Mouse (Mus musculus) neural tube, embryonic 13.5 days (tissue): ENCODE results near the gene 9430015G10Rik. TPM values are rescaled to one million over a fixed set of nuclear protein-coding genes. Genes with fewer than 3 reads are reported as not detected.

Experiments
- ATAC-seq: fragments of 200-750 bp; cut with Nextera tagmentation; 2 replicates; pipeline ENCODE4 v1.8.0; 2017; ENCODE audit warnings: low read depth, mild to moderate bottlenecking, moderate TSS enrichment, moderate library complexity
- H3K27ac ChIP-seq: fragments of 300-500 bp; sonication (generic); replicated peaks from 2 replicates; pipeline ENCODE4 v1.5.1; 2015; ENCODE audit warnings: moderate library complexity, mild to moderate bottlenecking, inconsistent platforms
- H3K27me3 ChIP-seq: fragments of 300-500 bp; sonication (generic); 2 replicates; pipeline ENCODE4 v1.6.1; 2015; ENCODE audit warnings: mild to moderate bottlenecking, inconsistent platforms
- H3K36me3 ChIP-seq: fragments of 300-500 bp; sonication (generic); 2 replicates; pipeline ENCODE4 v1.6.1; 2015; ENCODE audit warnings: mild to moderate bottlenecking, inconsistent platforms
- H3K4me1 ChIP-seq: fragments of 300-500 bp; sonication (generic); replicated peaks from 2 replicates; pipeline ENCODE4 v1.6.1; 2015; ENCODE audit warnings: inconsistent platforms
- H3K4me2 ChIP-seq: fragments of 300-500 bp; sonication (generic); 2 replicates; pipeline ENCODE4 v1.6.1; 2015; ENCODE audit warnings: inconsistent platforms, mild to moderate bottlenecking, moderate library complexity
- H3K4me3 ChIP-seq: fragments of 300-500 bp; sonication (generic); 2 replicates; pipeline ENCODE4 v1.5.1; 2015; ENCODE audit warnings: mild to moderate bottlenecking, inconsistent platforms
- H3K9ac ChIP-seq: fragments of 300-500 bp; sonication (generic); 2 replicates; pipeline ENCODE4 v1.6.1; 2015; ENCODE audit warnings: moderate library complexity, mild to moderate bottlenecking, inconsistent platforms
- H3K9me3 ChIP-seq: fragments of 300-500 bp; sonication (generic); 2 replicates; pipeline ENCODE4 v1.6.1; 2016; ENCODE audit warnings: inconsistent platforms
- WGBS: fragments of 180-500 bp; shearing (Covaris S2); methylation state at CpG from one replicate; pipeline ENCODE4 v1.1.7; 2015; 5-methylcytosine and 5-hydroxymethylcytosine counted together
- polyA plus RNA-seq: library from polyadenylated mRNA; unstranded; fragments of >200 nt; fragmentation: Nextera tagmentation; extraction: Ambion mirVana; gene quantifications from 2 replicates; pipeline ENCODE4 v1.2.1, GENCODE M21; 2015

Gene 9430015G10Rik
- polyA plus RNA-seq, result 25.0 and 27.7 TPM in 2 replicates

GRCm38 (mm10) chr4:156109570-156110331 lies at the start of gene 9430015G10Rik:
Gene 9430015G10Rik (plus strand): TSS chr4:156109982.
- ATAC-seq, result peak; percentile 99
- H3K4me3 ChIP-seq, result peak within 1 kb of the TSS; percentile 80
- H3K9me3 ChIP-seq, result no peaks in the 10 kb centered on the region
- H3K27me3 ChIP-seq, result no peaks in the 10 kb centered on the region
- peak within 1 kb of the TSS; percentile 89 for H3K9ac ChIP-seq
- H3K4me1 ChIP-seq, result peaks cover 11% of the 10 kb centered on the region
- peak within 1 kb of the TSS; percentile 74 for H3K4me2 ChIP-seq
- H3K36me3 ChIP-seq, result no peaks in the 10 kb centered on the region
- under 1% methylated on average over 60 of the region's 60 CpGs for WGBS
- H3K27ac ChIP-seq, result peak within 1 kb of the TSS; percentile 89

- ATAC-seq, result no peak
- H3K27me3 ChIP-seq, result no peaks in the 10 kb centered on the region
These were observed 45.8 kb upstream of the 9430015G10Rik start for GRCm38 (mm10) chr4:156063861-156064509.

GRCm38 (mm10) chr4:156064510-156064897 lies 45.3 kb upstream of the 9430015G10Rik start:
- ATAC-seq, result no peak
- H3K36me3 ChIP-seq, result no peaks in the 10 kb centered on the region
- no peak overlapping the region for H3K27ac ChIP-seq
- H3K9me3 ChIP-seq, result no peaks in the 10 kb centered on the region
- H3K27me3 ChIP-seq, result no peaks in the 10 kb centered on the region
- peaks cover 9% of the 10 kb centered on the region for H3K4me1 ChIP-seq
- no peak overlapping the region for H3K9ac ChIP-seq
- no peak overlapping the region for H3K4me2 ChIP-seq
- 85% methylated on average over 9 of the region's 9 CpGs for WGBS
- no peak overlapping the region for H3K4me3 ChIP-seq

More at GRCm38 (mm10) chr4:156063861-156064509, 45.8 kb upstream of the 9430015G10Rik start:
- no peak overlapping the region for H3K4me2 ChIP-seq
- 3% methylated on average over 4 of the region's 4 CpGs for WGBS
- no peak overlapping the region for H3K27ac ChIP-seq
- peaks cover 9% of the 10 kb centered on the region for H3K4me1 ChIP-seq
- no peaks in the 10 kb centered on the region for H3K9me3 ChIP-seq
- no peak overlapping the region for H3K9ac ChIP-seq
- H3K4me3 ChIP-seq, result no peak overlapping the region
- H3K36me3 ChIP-seq, result no peaks in the 10 kb centered on the region

DNA sequence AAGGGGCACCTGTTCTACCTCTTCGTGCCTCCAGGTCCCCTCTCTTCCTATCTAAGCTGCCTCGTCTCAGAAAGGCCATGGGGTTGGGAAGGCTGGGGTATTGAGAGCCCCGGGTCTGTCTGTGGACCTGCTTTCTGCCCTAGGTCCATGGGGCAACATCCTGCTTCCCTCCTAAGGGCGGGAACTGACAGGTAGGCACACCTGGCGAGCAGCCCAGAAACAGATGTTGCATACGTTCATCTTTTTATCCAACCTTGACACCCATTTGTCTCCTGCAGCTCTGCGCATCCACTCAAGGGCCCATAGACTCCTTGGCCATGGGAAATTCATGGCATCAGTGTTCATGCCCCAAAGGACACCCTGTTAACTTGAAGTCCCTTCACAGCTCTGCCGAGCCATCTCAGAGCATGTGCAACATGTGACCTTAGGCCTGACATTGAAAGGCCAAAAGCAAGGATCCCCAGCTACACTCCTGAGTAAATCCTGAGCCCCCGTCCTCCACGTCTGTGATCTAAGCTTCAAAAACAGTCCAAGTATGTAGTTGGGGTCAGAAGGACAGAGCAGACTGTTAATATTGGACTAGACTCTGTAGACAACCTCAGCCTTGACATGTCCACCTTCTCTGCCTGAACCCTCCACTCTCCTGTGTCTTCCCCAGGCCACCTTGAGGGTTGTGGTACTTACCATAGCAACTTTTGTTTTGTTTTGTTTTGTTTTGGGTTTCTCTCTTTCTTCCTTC lies 44.5 kb upstream of the 9430015G10Rik start:
- Histone ChIP-seq H3K4me2 (no peak overlapping the region), H3K36me3 (no peaks in the 10 kb centered on the region), H3K27ac (no peak overlapping the region), H3K4me3 (no peak overlapping the region), H3K9me3 (no peaks in the 10 kb centered on the region), H3K9ac (no peak overlapping the region), H3K27me3 (no peaks in the 10 kb centered on the region), H3K4me1 (peaks cover 15% of the 10 kb centered on the region)
- WGBS, result 90% methylated on average over 10 of the region's 10 CpGs
- no peak for ATAC-seq

DNA sequence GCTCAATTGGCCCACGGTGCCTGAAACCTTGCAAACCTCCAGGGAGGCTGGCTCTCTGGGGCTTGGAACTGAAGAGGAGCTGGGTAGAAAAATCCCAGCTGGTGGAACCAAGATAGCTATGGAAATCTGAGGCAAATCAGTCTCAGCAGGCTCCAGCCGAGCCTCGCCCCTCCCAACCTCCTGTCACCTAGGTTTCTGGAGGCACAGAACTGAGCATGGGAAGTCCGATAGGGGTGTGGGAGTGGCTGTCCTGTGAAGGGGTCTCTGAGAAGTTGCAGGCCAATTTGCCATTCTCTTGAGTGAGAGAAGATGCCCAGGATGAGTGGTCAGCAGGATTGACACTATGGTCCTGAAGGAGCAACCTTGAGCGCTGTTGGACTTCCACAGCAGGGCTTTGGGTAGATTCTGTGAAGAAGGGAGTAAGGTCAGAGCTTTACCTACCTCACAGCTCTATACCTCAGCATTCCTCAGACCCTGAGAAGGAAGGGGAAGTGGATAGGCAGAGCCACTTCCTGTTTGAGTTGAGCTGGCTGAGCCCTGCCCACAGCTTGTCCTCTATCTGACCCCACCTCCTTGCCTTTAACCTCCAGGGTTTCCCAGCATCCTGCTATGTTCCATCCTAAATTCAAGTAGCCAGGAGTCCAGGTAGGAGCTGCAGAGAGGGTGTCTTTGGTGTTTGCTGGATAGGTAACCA lies 42.4 kb upstream of the 9430015G10Rik start:
- WGBS, result 74% methylated on average over 5 of the region's 5 CpGs
- H3K27ac ChIP-seq, result no peak overlapping the region
- ATAC-seq, result no peak

GRCm38 (mm10) chr4:156069701-156070100 lies 40.1 kb upstream of the 9430015G10Rik start:
- WGBS, result 77% methylated on average over 8 of the region's 8 CpGs
- no peak overlapping the region for H3K27ac ChIP-seq
- ATAC-seq, result no peak
- H3K9ac ChIP-seq, result no peak overlapping the region
- H3K27me3 ChIP-seq, result no peaks in the 10 kb centered on the region; the same call in 1 of the 2 replicates
- no peaks in the 10 kb centered on the region for H3K36me3 ChIP-seq
- no peak overlapping the region for H3K4me2 ChIP-seq
- no peak overlapping the region for H3K4me3 ChIP-seq
- peaks cover 12% of the 10 kb centered on the region for H3K4me1 ChIP-seq
- H3K9me3 ChIP-seq, result no peaks in the 10 kb centered on the region

More for the DNA sequence above, 42.4 kb upstream of the 9430015G10Rik start:
- no peaks in the 10 kb centered on the region for H3K27me3 ChIP-seq
- H3K4me1 ChIP-seq, result peaks cover 21% of the 10 kb centered on the region
- H3K9ac ChIP-seq, result no peak overlapping the region
- no peak overlapping the region for H3K4me2 ChIP-seq
- H3K4me3 ChIP-seq, result no peak overlapping the region
- H3K36me3 ChIP-seq, result no peaks in the 10 kb centered on the region
- no peaks in the 10 kb centered on the region for H3K9me3 ChIP-seq

- Histone ChIP-seq H3K27ac (0 out of 2 replicates have a peak overlapping the region, but pooled peaks have one; percentile 10), H3K4me2 (no peak overlapping the region), H3K36me3 (no peaks in the 10 kb centered on the region), H3K4me1 (peaks cover 12% of the 10 kb centered on the region), H3K4me3 (no peak overlapping the region), H3K9me3 (no peaks in the 10 kb centered on the region), H3K9ac (peak overlapping the region; percentile 13; the same call in 1 of the 2 replicates), H3K27me3 (peaks cover 5% of the 10 kb centered on the region; the same call in 1 of the 2 replicates)
- ATAC-seq, result no peak
- 23% methylated on average over 6 of the region's 6 CpGs for WGBS
These were observed 39.5 kb upstream of the 9430015G10Rik start for GRCm38 (mm10) chr4:156070276-156070675.

- ATAC-seq, result peak; percentile 47; the same call in 1 of the 2 replicates
- Histone ChIP-seq H3K4me2 (no peak overlapping the region), H3K27ac (0 out of 2 replicates have a peak overlapping the region, but pooled peaks have one; percentile 24), H3K4me3 (no peak overlapping the region), H3K36me3 (no peaks in the 10 kb centered on the region), H3K4me1 (peaks cover 12% of the 10 kb centered on the region), H3K9me3 (no peaks in the 10 kb centered on the region), H3K27me3 (peaks cover 8% of the 10 kb centered on the region; the same call in 1 of the 2 replicates), H3K9ac (0 out of 2 replicates have a peak overlapping the region, but pooled peaks have one; percentile 13)
- WGBS, result 39% methylated on average over 2 of the region's 2 CpGs
These were observed 39.1 kb upstream of the 9430015G10Rik start for GRCm38 (mm10) chr4:156070716-156071115.

- peaks cover 38% of the 10 kb centered on the region for H3K27me3 ChIP-seq
- no peak overlapping the region for H3K27ac ChIP-seq
- peak overlapping the region; percentile 35 for H3K4me3 ChIP-seq
- peak overlapping the region; percentile 59 for H3K4me2 ChIP-seq
- 6% methylated on average over 8 of the region's 8 CpGs for WGBS
- peaks cover 18% of the 10 kb centered on the region for H3K4me1 ChIP-seq
- no peaks in the 10 kb centered on the region for H3K36me3 ChIP-seq
- no peak for ATAC-seq
- H3K9ac ChIP-seq, result no peak overlapping the region
- H3K9me3 ChIP-seq, result no peaks in the 10 kb centered on the region
These were observed 32.8 kb upstream of the 9430015G10Rik start for GRCm38 (mm10) chr4:156076911-156077382.

GRCm38 (mm10) chr4:156077499-156078301 lies 32.1 kb upstream of the 9430015G10Rik start:
- Histone ChIP-seq H3K36me3 (no peaks in the 10 kb centered on the region), H3K27me3 (peaks cover 38% of the 10 kb centered on the region), H3K4me2 (peak overlapping the region; percentile 59), H3K9me3 (no peaks in the 10 kb centered on the region), H3K4me3 (peak overlapping the region; percentile 35), H3K27ac (no peak overlapping the region), H3K9ac (peak overlapping the region; percentile 60), H3K4me1 (peaks cover 18% of the 10 kb centered on the region)
- ATAC-seq, result no peak
- WGBS, result under 1% methylated on average over 58 of the region's 58 CpGs
